Mouse (Mus musculus) liver, postnatal 0 days (tissue): Measurements from ENCODE around the gene Gak. TPM values are rescaled to one million over a fixed set of nuclear protein-coding genes. Genes with fewer than 3 reads are reported as not detected.

Source experiments
- ATAC-seq: fragments of 200-750 bp; cut with Nextera tagmentation; 2 replicates; pipeline ENCODE4 v1.8.0; 2017; ENCODE audit warnings: mild to moderate bottlenecking, moderate library complexity
- DNase-seq: peaks from one replicate; pipeline ENCODE4 v3.0.0-alpha.2; 2016
- H3K27ac ChIP-seq: fragments of 300-500 bp; sonication (generic); 2 replicates; pipeline ENCODE4 v1.5.1; 2014; ENCODE audit warnings: antibody characterized with exemption, moderate library complexity, mild to moderate bottlenecking, low read depth
- H3K27me3 ChIP-seq: fragments of 300-500 bp; sonication (generic); 2 replicates; pipeline ENCODE4 v1.6.1; 2014; ENCODE audit warnings: low read length, control low read depth, mixed read lengths; ENCODE audit not compliant: insufficient read depth
- H3K36me3 ChIP-seq: fragments of 300-500 bp; sonication (generic); replicated peaks from 2 replicates; pipeline ENCODE4 v1.6.1; 2014; ENCODE audit warnings: mild to moderate bottlenecking, control low read depth, low read length, moderate library complexity, mixed read lengths; ENCODE audit not compliant: insufficient read depth
- H3K4me1 ChIP-seq: fragments of 300-500 bp; sonication (generic); 2 replicates; pipeline ENCODE4 v1.6.1; 2014; ENCODE audit warnings: antibody characterized with exemption, mild to moderate bottlenecking, control low read depth; ENCODE audit not compliant: insufficient read depth
- H3K4me2 ChIP-seq: fragments of 300-500 bp; sonication (generic); 2 replicates; pipeline ENCODE4 v1.6.1; 2014; ENCODE audit warnings: low read depth, mild to moderate bottlenecking, low read length, moderate library complexity, mixed read lengths
- H3K4me3 ChIP-seq: fragments of 300-500 bp; sonication (generic); 2 replicates; pipeline ENCODE4 v1.5.1; 2014; ENCODE audit warnings: low read depth, low read length
- H3K9ac ChIP-seq: fragments of 300-500 bp; sonication (generic); replicated peaks from 2 replicates; pipeline ENCODE4 v1.6.1; 2014; ENCODE audit warnings: mild to moderate bottlenecking, moderate library complexity
- H3K9me3 ChIP-seq: fragments of 300-500 bp; sonication (generic); 2 replicates; pipeline ENCODE4 v1.6.1; 2016; ENCODE audit warnings: mild to moderate bottlenecking, control low read depth, low read length, mixed read lengths
- CTCF ChIP-seq: sonication (generic); IDR thresholded peaks from 2 replicates; pipeline ENCODE4 v1.5.1; 2016; ENCODE audit warnings: antibody characterized with exemption, low read depth
- EP300 ChIP-seq: IDR thresholded peaks from 2 replicates; pipeline ENCODE4 v1.6.1; 2016; ENCODE audit warnings: antibody characterized with exemption, low read depth, mild to moderate bottlenecking
- WGBS: fragments of 180-500 bp; shearing (Covaris S2); extraction: QIAGEN DNeasy Blood & Tissue Kit; methylation state at CpG from one replicate; pipeline ENCODE4 v1.1.7; 2014; ENCODE audit not compliant: insufficient replicate concordance; 5-methylcytosine and 5-hydroxymethylcytosine counted together
- polyA plus RNA-seq: library from polyadenylated mRNA; unstranded; fragments of >200 nt; fragmentation: Nextera tagmentation; extraction: Ambion mirVana; gene quantifications from 2 replicates; pipeline ENCODE4 v1.2.1, GENCODE M21; 2015

Gak gene
- polyA plus RNA-seq, 1 experiment from 2014 or later: 17.5 TPM

DNA sequence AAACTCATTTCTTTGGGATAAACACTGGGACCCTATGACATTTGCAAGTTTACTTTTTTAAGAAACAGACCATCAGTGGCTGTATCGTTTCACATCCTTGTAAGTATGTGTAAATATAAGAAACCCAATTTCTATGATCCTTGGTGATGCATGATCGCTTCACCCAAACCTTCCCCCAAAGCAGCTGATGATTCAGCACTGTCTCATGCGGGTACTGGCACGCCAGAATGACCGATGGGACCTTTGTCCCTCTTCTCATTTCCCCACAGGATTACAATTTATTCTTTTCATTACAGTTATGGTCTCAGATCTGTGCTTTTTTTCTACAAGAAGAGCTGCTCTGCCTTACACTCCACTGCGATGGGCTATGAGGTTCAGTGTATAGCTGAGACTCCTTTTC, 56.5 kb downstream of the Gak start:
- no peak for DNase-seq
- Histone ChIP-seq H3K27ac (no peak overlapping the region), H3K9me3 (no peaks in the 10 kb centered on the region), H3K27me3 (no peaks in the 10 kb centered on the region), H3K4me2 (no peak overlapping the region), H3K4me1 (no peaks in the 10 kb centered on the region), H3K9ac (no peak overlapping the region), H3K36me3 (peaks cover 86% of the 10 kb centered on the region), H3K4me3 (no peak overlapping the region)
- 91% methylated on average over 6 of the region's 6 CpGs for WGBS
- no peak for ATAC-seq
- no peak for TF ChIP-seq EP300
- TF ChIP-seq CTCF: no peak

DNA sequence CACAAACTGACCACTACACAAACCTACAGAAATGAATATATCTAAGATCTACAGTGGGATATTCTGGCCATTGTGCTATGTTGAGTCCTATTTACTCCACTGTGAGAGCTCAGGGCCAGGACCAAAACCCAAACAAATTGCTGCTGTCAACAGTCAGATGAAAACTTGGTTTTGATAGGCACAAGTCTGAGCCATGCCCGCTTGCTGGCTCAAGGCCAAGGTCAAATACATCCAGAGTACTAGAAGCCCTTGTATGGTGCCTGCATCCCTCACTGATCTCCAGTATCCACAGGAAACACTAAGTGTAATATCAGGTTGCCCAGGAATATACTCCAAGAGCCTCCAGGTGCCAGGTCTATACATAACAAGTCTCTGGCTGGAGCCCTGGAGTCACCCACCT, 58.6 kb downstream of the Gak start:
- no peak for DNase-seq
- 75% methylated on average over 1 of the region's 1 CpGs for WGBS

DNA sequence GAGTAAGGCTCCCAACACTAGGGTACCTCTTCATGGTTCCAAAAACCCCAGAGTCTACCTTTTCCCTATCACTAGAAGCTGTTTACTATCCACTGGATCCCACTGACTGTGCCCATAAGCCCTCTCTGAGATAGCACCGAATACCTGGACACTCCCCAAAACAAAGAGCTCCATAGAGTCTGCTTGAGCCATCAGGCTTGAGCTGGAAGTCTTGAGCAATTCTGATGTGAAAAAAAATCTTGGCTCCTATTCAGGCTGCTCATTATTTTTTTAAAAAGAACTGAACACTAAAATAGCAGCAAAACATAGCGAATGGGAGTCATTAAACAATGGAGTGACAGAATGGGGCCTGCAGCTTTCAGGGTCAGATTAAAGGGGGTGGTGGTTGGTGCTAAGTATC, 62.5 kb downstream of the Gak start:
- H3K4me2 ChIP-seq: no peak overlapping the region
- no peaks in the 10 kb centered on the region for H3K4me1 ChIP-seq
- no peaks in the 10 kb centered on the region for H3K27me3 ChIP-seq
- no peak for TF ChIP-seq CTCF
- TF ChIP-seq EP300: no peak
- no peak overlapping the region for H3K9ac ChIP-seq
- ATAC-seq (no peak), DNase-seq (no peak)
- peaks cover 46% of the 10 kb centered on the region for H3K36me3 ChIP-seq
- H3K27ac ChIP-seq: no peak overlapping the region
- WGBS: 87% methylated on average over 2 of the region's 2 CpGs
- H3K4me3 ChIP-seq: no peak overlapping the region
- H3K9me3 ChIP-seq: no peaks in the 10 kb centered on the region

More for the DNA sequence above, 58.6 kb downstream of the Gak start:
- H3K4me2 ChIP-seq: no peak overlapping the region
- H3K27me3 ChIP-seq: no peaks in the 10 kb centered on the region
- no peak overlapping the region for H3K4me3 ChIP-seq
- H3K4me1 ChIP-seq: no peaks in the 10 kb centered on the region
- peaks cover 77% of the 10 kb centered on the region for H3K36me3 ChIP-seq
- TF ChIP-seq CTCF (no peak), EP300 (no peak)
- no peak overlapping the region for H3K9ac ChIP-seq
- H3K27ac ChIP-seq: no peak overlapping the region
- no peaks in the 10 kb centered on the region for H3K9me3 ChIP-seq
- no peak for ATAC-seq

DNA sequence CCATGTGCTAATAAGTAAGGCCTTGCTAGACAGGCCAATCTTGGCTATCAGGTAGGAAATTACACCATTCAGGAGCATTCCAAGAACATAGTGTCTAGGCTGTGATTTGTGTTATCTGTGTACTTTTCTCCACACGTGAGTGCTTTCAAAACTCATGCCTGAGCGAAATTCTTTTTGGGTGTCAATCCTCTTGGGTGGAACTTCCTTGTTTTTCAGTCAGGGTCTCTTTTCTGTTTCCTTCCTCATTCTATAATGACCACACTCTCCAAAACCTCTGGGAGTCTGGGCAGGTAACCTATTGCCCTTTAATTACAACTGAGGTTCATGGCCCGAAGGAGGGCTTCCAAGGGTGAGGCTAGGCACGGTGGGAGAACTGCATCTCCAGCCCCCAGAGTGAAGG, 63.0 kb downstream of the Gak start:
- no peak overlapping the region for H3K4me3 ChIP-seq
- H3K9me3 ChIP-seq: no peaks in the 10 kb centered on the region
- 69% methylated on average over 4 of the region's 4 CpGs for WGBS
- no peak for ATAC-seq
- no peak overlapping the region for H3K27ac ChIP-seq
- H3K36me3 ChIP-seq: peaks cover 40% of the 10 kb centered on the region
- no peak overlapping the region for H3K9ac ChIP-seq
- DNase-seq: no peak
- H3K4me2 ChIP-seq: no peak overlapping the region
- no peaks in the 10 kb centered on the region for H3K27me3 ChIP-seq
- H3K4me1 ChIP-seq: no peaks in the 10 kb centered on the region
- no peak for TF ChIP-seq CTCF
- TF ChIP-seq EP300: no peak

DNA sequence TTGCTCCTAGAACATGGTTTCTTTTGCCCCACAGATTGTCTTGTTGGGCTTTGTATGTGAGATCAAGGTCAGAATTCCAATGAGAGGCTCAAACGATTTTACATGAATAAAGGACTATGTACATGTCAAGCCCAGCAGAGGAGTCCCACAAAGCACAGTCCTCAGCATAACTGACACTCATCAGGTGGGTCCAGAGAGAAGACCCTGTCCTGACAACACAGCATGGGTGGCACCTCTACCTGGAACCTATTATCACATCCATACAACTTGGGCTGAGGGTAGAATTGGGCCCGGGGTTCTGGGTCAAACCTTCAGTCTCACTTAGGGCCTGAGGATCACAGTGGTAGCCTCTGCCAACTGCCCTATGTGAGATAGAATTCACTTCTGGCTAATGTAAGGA, 64.2 kb downstream of the Gak start:
- no peak for ATAC-seq
- H3K9me3 ChIP-seq: no peaks in the 10 kb centered on the region

DNA sequence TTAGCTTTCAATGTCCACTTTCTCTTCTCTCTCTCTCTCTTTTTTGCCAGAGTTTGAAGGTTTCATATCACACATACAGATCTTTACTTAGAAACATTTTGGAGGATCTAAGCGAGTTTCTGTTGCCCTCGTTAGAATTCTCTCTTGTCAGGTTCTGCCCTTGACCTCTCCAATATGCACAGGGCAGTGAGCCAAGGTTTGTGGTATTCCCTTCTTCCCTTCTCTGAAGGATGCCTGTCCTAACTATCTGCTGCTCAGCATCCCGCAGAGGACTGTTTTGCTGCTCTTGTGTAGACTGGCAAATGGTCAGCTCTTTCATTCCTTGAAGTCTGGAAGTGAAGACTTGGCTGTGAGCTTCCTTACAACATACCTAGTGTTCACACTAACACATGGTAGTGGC, 65.2 kb downstream of the Gak start:
- no peak overlapping the region for H3K4me2 ChIP-seq
- H3K9me3 ChIP-seq: no peaks in the 10 kb centered on the region
- H3K4me1 ChIP-seq: no peaks in the 10 kb centered on the region
- no peak overlapping the region for H3K27ac ChIP-seq
- ATAC-seq (no peak), DNase-seq (no peak)
- WGBS: 65% methylated on average over 3 of the region's 3 CpGs
- H3K27me3 ChIP-seq: no peaks in the 10 kb centered on the region
- H3K4me3 ChIP-seq: no peak overlapping the region
- H3K36me3 ChIP-seq: peaks cover 19% of the 10 kb centered on the region
- TF ChIP-seq CTCF (no peak), EP300 (no peak)
- H3K9ac ChIP-seq: no peak overlapping the region

More for the DNA sequence above, 64.2 kb downstream of the Gak start:
- Histone ChIP-seq H3K4me3 (no peak overlapping the region), H3K9ac (no peak overlapping the region), H3K4me1 (no peaks in the 10 kb centered on the region), H3K36me3 (peaks cover 28% of the 10 kb centered on the region), H3K27me3 (no peaks in the 10 kb centered on the region), H3K4me2 (no peak overlapping the region), H3K27ac (no peak overlapping the region)
- DNase-seq: no peak
- TF ChIP-seq EP300 (no peak), CTCF (no peak)
- WGBS: 83% methylated on average over 2 of the region's 2 CpGs

DNA sequence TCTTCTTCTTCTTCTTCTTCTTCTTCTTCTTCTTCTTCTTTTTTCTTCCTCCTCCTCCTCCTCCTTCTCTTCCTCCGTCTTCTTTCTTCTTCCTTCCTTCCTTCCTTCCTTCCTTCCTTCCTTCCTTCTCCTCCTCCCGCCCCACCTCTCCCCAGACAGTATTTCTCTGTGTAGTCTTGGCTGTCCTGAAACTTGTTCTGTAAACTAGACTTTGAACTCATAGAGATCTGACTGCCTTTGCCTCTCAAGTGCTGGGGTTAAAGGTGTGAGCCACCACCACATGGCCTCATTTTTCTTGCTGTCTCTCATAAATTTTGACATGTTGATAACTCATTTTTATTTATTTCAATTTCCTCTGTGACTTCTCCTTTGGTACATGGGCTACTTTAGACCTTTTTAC, 67.1 kb downstream of the Gak start:
- H3K27ac ChIP-seq: no peak overlapping the region
- H3K4me1 ChIP-seq: no peaks in the 10 kb centered on the region
- DNase-seq: no peak
- no peak for TF ChIP-seq CTCF
- TF ChIP-seq EP300: no peak
- H3K36me3 ChIP-seq: 0 out of 2 replicates have a peak, but pooled peaks cover 4% of the 10 kb centered on the region
- no peaks in the 10 kb centered on the region for H3K27me3 ChIP-seq
- H3K9me3 ChIP-seq: no peaks in the 10 kb centered on the region
- no peak for ATAC-seq
- no peak overlapping the region for H3K4me2 ChIP-seq
- H3K4me3 ChIP-seq: no peak overlapping the region
- WGBS: 50% methylated on average over 2 of the region's 2 CpGs
- no peak overlapping the region for H3K9ac ChIP-seq
